Mouse (Mus musculus) heart, postnatal 4 days (tissue): ENCODE data around the gene Agpat3. TPM values are rescaled to one million over a fixed set of nuclear protein-coding genes. Genes with fewer than 3 reads are reported as not detected.

Experiments
- DNase-seq: peaks from one replicate; pipeline ENCODE4 v3.0.0; 2021
- total RNA-seq, 2 experiments: library from RNA; stranded (reverse); gene quantifications; 2 replicates each; pipeline ENCODE4 v1.2.3; 2021

The Agpat3 gene
- 100 to 1,000 TPM; 242 to 263 TPM for total RNA-seq

- DNase-seq: peak; percentile 73
These were observed at the start of gene Agpat3 for GRCm38 (mm10) chr10:78351887-78352665. Agpat3 (minus strand) TSS chr10:78352489.

GRCm38 (mm10) chr10:78401127-78401526 is 48.8 kb upstream of the Agpat3 start:
- DNase-seq: no peak

GRCm38 (mm10) chr10:78399090-78399657 is 46.9 kb upstream of the Agpat3 start:
- DNase-seq: peak; percentile 66

- no peak for DNase-seq
These were observed 44.3 kb upstream of the Agpat3 start for GRCm38 (mm10) chr10:78396625-78396885.

DNA sequence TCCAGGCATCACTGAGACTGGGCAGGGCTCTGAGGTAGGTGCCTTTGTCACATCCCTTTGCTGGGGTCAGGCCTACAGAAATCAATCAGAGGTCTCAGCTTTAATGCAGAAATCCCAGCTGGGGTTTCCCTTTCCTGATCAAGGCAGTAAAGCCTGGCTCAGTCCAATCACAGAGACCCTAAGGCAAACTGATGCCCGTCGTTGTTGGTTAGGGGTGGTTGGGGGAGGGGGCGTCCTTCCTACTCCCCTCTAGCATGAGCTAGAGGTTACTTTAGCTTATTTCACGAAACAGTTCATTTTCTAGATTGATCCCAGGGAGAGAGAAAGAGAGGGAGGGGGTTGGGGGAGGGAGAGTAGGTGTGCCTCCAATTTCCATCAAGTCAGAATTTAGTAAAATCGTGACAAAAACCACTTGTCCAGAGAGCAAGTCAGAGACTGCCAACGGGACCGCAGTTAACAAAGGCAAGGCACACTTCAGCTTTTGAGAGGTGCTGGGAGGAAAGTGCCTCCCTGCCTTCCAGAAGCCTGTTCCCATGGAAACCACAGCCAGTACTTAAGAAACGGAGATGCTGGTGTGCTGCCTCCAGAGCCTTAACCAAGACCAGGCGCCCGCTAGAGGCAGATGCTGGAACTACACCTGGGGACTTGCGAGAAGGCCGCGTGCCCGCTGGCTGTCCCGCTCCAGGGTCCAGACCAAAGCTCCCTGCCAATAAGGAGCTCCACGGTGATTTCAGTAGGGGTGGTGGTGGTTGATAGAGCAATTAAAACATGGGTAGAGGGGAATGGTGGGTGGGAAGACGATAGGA is 43.7 kb upstream of the Agpat3 start:
- peak; percentile 98 for DNase-seq

- DNase-seq: no peak
These were observed 43.1 kb upstream of the Agpat3 start for GRCm38 (mm10) chr10:78395377-78395776.

GRCm38 (mm10) chr10:78392072-78392471 is 39.8 kb upstream of the Agpat3 start:
- peak; percentile 88 for DNase-seq

- DNase-seq: no peak
These were observed 38.7 kb upstream of the Agpat3 start for GRCm38 (mm10) chr10:78390982-78391470.

DNA sequence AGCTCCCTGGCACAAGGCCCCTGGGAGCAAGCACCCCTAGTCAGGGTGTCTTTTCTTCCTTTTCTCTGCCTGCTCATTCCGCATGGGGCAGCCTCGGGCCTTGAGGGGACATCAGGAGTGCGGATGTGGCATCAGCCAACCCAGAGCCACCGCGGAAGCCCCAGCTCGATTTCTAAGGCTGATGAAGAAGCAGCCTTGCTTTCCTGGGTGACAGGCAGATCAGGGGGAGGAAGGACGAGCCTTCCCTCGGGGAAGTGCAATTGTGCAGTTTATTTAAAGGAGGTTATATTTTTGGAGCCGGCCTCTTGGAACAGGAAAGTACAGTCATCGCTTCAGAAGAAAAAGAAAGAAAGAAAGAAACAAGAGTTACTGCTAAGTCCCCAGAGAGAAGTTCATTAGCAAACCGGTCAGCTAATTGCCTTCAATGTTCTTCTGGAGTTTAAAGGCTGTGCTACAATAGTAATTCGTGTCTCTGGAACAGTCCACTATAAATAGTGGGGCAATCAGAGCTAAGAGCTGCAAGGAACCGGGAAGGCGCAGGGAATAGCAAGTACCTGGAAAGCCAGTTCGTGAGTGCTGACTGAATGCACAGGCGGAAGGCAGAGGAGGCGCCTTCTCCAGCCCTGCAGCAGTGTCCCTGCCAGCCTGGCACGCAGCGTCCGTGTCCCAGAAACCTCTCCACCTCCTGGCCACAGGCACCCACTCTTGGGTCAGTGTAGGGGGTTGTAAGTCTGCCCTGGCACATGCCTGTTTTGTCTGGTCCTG is 36.1 kb upstream of the Agpat3 start:
- no peak for DNase-seq

DNA sequence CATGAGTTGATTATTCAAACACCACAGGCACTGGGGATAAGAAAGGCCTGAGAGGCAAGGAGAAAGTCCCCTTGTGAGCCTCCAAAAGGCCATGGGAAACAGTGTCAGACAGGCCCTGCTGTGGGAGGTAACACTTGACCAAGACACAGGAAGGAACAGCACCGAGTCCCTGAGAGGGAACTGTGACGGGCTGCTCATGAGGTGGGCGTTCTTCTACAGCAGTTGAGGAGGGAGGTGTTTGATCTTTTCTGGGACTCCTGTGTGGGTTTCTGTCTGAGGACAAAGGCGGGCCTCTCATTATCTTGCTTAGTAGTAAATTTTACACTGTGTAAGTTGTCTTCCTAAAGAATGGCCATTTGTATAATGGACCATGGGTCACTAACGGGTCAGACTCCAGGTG is 33.2 kb upstream of the Agpat3 start:
- no peak for DNase-seq

GRCm38 (mm10) chr10:78383567-78383966 is 31.3 kb upstream of the Agpat3 start:
- no peak for DNase-seq

DNA sequence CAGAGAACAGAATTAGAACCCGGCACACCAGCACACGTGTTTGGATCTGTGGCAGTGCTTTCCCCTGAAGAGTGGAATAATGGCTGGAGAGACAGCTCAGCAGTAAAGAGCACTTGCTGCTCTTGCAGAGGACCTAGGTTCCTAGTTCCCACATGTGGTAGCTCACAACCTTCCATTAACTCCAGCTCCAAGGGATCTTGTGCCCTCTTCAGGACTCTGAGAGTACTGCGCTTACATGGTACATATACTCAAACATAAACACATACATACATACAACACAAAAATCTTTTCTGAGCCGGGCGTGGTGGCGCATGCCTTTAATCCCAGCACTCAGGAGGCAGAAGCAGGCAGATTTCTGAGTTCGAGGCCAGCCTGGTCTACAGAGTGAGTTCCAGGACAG is 26.2 kb upstream of the Agpat3 start:
- DNase-seq: no peak

DNA sequence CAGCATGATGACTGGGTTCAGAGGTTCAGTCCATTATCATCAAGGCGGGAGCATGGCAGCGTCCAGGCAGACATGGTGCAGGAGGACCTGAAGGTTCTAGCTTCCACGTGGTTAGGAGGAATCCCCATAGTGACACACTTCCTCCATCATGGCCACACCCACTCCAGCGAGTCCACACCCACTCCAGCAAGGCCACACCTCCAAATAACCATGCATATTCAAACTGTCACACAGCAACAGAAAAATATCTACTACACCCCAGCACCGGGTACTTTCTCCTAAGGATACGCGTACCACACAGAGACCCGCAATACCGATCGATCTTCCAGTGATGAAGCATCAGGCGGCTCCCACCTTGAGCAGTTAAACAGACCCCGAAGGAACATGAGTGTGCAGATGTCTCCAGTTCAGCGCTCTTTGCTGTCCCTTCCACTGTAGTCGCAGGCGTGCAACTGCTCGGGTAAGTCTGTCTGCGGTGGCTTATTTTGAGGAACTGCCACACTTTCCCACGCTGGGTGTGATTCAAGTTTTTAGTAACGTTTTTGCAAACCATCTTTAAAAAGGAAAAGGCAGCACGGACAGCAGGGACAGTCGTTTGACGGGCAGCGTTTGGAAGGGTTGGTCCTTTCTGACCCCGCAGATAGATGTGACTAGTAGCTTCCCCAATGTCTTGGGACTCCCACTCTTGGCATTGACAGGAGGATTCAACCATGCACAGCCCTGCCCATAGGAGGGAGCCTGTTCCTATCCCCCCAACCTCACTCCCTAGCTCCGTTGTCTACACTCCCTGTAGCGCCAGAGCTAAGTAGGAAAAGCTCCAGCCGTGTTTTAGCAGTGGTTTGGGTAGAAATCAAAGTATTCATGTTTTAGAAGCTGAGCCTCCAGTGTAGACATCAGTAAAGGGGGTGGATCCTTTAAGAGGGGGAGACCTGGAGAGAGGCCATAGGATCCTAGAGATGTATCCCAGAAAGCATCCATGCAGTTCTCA is 20.7 kb upstream of the Agpat3 start:
- DNase-seq: no peak

GRCm38 (mm10) chr10:78371746-78372145 is 19.5 kb upstream of the Agpat3 start:
- no peak for DNase-seq

GRCm38 (mm10) chr10:78367586-78367985 is 15.3 kb upstream of the Agpat3 start:
- DNase-seq: no peak

DNA sequence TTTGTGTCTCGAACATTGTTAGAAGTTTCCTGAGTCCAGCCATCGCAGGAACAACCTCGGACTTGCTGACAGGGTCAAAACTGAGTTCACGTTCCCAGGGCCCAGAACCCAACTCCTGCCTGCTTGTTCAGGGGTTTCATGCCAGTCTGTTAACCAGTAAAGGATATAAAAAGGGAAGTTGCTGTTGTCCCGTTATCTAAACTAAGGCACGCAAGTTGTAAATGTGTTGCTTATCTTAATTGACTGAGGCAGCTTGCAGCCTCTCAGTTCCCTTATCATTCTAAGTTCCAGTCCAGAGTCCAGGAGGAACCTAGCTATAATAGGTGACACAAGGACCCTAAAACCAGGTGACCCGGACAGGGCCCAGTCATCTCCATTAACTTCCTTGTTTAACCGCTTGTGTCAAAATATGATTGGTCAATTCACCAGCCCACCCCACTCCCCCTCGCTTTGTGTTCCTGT is 14.6 kb upstream of the Agpat3 start:
- DNase-seq: no peak

DNA sequence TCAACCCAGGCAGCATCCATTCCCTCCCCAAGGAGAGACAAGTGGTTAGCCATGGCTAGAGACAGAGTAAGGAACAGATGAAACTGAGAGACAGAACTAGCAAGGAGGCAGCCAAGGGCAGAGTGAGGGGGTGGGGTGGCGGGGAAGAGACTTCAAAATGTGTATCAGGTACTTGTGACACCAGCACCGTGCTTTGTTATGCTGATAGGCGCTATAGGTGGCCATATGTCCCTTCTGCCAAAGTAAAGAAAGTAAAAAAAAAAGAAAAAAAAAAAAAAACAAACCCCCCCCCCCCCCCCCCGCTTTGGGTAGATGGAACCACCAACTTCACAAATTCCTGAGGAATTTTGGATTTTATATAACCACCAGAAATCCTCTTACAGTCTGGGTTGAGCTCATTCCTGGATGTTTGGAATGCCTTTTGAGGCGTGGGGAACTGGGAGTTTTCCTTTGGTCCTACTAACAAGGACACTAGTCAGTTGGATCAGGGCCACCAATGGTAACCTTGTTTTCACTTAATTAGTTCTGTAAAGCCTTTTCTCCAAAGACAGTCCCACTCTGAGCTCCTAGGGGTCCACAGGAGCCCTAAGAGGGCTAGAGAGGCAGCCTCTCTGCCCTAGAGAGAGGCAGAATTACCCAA is 14.0 kb upstream of the Agpat3 start:
- DNase-seq: no peak

GRCm38 (mm10) chr10:78365555-78365954 is 13.3 kb upstream of the Agpat3 start:
- DNase-seq: no peak

DNA sequence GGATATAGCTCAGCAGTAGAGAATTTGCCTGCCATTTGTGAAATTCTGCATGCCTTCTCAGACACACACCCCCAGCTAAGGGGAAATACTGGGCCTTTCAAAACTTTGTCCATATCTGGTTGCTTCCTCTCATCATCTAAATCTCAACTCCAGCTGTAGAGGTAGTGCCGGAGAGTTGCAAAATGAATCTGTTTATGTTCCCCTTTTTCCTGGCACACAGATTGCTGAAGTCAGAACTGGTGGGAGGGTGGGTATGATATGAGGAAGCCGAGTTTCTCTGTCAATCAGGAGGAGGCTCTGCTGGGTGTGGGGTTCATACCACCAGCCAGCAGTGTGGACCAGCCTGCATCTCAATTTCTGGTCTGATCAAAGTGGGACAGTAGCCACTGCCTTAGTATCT is 11.8 kb upstream of the Agpat3 start:
- DNase-seq: no peak

DNA sequence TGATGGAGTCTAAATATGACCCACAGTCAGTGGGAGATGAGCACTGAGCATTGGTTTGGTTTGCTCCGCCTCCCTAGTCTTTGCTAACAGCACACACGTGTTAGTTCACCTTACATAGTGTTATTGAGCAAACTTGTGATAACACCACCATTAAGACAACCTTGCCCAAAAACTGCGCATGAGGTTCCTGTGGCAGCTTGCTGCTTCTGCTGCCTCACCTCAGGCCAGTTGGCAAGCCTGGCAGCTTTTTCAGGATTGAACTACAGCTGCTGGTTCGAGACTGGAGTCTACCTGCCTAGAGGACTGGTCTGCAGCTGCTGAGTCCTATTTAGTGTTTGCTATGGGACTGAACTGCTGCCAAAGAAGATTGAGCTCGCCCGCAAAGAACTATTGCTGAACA is 11.1 kb upstream of the Agpat3 start:
- no peak for DNase-seq

GRCm38 (mm10) chr10:78361951-78362350 is 9.7 kb upstream of the Agpat3 start:
- DNase-seq: peak; percentile 41
